Mouse (Mus musculus) heart, adult 2 months (tissue): ENCODE measurements around the gene Ndufv3.
"Not testable (repeated sequence)": the region's sequence is repeated elsewhere in the genome, so short reads cannot be mapped to it uniquely, and the experiment has no call there.

ENCODE experiments used
- CTCF ChIP-seq: fragments of 200-600 bp; IDR thresholded peaks from 2 replicates; pipeline ENCODE4 v1.8.1; 2022; ENCODE audit warnings: antibody characterized with exemption, mild to moderate bottlenecking, moderate library complexity
- POLR2A ChIP-seq: fragments of 200-500 bp; IDR thresholded peaks from 2 replicates; pipeline ENCODE4 v1.6.1; 2011; ENCODE audit warnings: mild to moderate bottlenecking, low read depth, low read length, control low read depth; ENCODE audit not compliant: insufficient read depth

DNA sequence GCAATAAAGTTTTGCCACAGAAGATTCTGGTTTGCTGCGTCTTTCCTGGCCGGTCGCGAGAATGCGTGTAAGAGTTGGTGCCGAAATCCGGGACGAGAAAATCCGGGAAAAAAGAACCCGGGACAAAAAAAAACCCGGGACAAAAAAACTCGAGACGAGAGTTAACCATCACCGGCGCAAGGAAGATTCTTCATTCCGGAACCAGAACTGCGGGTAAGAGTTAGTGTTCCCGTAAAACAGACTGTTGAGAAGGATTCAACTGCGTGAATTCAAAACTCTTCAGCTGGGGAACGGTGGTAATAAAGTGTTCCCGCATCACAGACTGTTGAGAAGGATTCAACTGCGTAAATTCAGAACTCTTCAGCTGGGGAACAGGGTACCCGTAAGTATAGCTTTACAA is 32.7 kb downstream of the Ndufv3 start:
- TF ChIP-seq CTCF, POLR2A: not testable (repeated sequence)
